Mouse (Mus musculus) embryonic fibroblast, embryonic 13.5 days (primary cell): ENCODE results near the gene Myl6b. TPM values are rescaled to one million over a fixed set of nuclear protein-coding genes. Genes with fewer than 3 reads are reported as not detected.
A peak's percentile ranks its signal among the peaks of the same experiment; 100 is the strongest.

Experiments used
- H3K27ac ChIP-seq: 2 replicates; pipeline ENCODE4 v1.5.1; 2012; ENCODE audit warnings: low read length, control low read depth, inconsistent platforms; ENCODE audit not compliant: insufficient read depth
- H3K4me1 ChIP-seq: 2 replicates; pipeline ENCODE4 v1.6.1; 2011; ENCODE audit warnings: low read length; ENCODE audit not compliant: control insufficient read depth, insufficient read depth
- H3K4me3 ChIP-seq: 2 replicates; pipeline ENCODE4 v1.5.1; 2011; ENCODE audit warnings: mild to moderate bottlenecking, control low read depth, low read length; ENCODE audit not compliant: insufficient read depth
- CTCF ChIP-seq: IDR thresholded peaks from 2 replicates; pipeline ENCODE4 v1.5.1; 2011; ENCODE audit warnings: mild to moderate bottlenecking, control low read depth, low read length, moderate library complexity, borderline replicate concordance; ENCODE audit not compliant: insufficient read depth
- POLR2A ChIP-seq: IDR thresholded peaks from 2 replicates; pipeline ENCODE4 v1.6.1; 2011; ENCODE audit warnings: low read depth, mild to moderate bottlenecking, control low read depth, low read length, moderate library complexity
- polyA plus RNA-seq: library from polyadenylated mRNA; stranded (reverse); fragments of >200 nt; gene quantifications from 2 replicates; pipeline ENCODE4 v1.2.4, GENCODE M21; 2011; ENCODE audit warnings: low read depth; ENCODE audit not compliant: missing spikeins, insufficient read length

Myl6b gene
- polyA plus RNA-seq, 1 experiment: 9.4 TPM

DNA sequence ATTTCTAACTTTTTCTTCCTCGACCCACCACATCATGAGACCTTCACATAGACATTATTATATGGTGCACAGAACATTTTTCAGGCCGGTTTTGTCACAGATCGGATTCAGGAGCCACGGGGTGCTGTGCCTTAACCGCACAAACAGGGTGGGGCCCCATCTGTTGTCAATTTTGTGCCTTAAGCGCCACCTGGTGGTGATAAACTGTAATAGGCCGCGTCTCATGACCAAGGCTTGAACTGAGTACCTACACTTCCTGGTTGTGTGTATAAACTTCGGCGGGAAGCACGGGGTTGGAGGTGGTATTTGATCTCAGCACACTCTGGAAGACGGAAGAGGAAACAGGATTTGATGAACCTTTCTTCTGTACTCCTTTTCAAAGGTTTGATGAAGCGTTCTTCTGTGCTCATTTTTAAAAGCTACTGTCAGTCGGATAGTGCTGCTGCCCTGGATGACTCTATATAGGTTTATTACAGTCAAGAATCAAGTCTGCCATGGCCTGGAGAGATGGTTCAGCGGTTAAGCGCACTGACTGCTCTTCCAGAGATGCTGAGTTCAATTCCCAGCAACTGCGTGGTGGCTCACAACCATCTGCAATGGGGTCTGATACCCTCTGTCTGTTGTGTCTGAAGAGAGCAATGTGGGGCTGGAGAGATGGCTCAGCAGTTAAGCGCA lies 37.9 kb upstream of the Myl6b start:
- peak overlapping the region; percentile 29 for H3K27ac ChIP-seq
- peak; percentile 25; the same call in 1 of the 2 replicates for TF ChIP-seq POLR2A
- TF ChIP-seq CTCF: peak; percentile 49; the same call in 1 of the 2 replicates
- H3K4me1 ChIP-seq: no peaks in the 10 kb centered on the region
- no peak overlapping the region; the same call in 1 of the 2 replicates for H3K4me3 ChIP-seq

DNA sequence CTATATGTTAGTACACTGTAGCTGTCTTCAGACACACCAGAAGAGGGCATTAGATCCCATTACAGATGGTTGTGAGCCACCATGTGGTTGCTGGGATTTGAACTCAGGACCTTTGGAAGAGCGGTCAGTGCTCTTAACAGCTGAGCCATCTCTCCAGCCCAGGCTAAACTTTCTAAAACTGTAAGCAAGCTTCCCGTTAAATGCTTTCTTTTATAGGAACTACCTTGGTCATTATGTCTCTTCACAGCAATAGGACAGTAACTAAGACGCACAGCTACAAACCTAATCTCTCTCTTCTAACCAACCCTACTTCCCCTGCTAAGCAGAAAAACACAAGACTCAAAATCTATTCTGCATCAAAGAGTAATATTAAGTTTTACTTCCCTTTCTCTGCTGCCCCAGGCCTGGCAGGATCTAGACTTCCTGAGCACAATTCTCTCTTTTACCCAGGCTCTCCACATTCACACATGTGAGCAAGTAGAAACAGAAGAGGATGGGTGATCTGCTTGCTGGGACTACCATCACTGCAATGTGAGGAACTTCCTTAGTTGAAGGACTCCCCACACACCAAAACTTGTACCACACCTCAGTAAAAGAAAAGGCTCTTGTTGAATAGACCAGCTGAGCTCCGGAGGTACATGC lies 37.3 kb upstream of the Myl6b start:
- no peaks in the 10 kb centered on the region for H3K4me1 ChIP-seq
- TF ChIP-seq CTCF (no peak), POLR2A (no peak)
- H3K4me3 ChIP-seq: no peak overlapping the region; the same call in 1 of the 2 replicates
- H3K27ac ChIP-seq: peak overlapping the region; percentile 29

DNA sequence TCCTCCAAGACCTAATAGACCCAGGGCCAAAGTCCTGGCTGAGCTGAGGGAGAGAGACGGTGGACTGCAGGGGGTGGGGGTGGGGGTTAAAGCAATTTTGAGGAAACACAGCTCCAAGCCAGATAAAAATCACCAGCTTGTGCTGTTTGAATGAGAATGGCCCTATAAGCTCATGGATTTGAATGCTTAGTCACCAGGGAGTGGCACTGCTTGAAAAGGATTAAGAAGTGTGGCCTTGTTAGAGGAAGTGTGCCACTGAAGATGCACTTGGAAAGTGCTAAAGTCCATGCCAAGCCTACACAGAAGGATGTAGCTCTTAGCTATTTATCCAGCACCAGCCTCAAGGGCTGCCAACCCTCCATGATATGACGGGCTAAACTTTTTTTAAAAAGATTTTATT lies 36.7 kb upstream of the Myl6b start:
- no peak overlapping the region for H3K27ac ChIP-seq
- no peak overlapping the region for H3K4me3 ChIP-seq
- no peaks in the 10 kb centered on the region for H3K4me1 ChIP-seq
- no peak for TF ChIP-seq POLR2A
- TF ChIP-seq CTCF: no peak

DNA sequence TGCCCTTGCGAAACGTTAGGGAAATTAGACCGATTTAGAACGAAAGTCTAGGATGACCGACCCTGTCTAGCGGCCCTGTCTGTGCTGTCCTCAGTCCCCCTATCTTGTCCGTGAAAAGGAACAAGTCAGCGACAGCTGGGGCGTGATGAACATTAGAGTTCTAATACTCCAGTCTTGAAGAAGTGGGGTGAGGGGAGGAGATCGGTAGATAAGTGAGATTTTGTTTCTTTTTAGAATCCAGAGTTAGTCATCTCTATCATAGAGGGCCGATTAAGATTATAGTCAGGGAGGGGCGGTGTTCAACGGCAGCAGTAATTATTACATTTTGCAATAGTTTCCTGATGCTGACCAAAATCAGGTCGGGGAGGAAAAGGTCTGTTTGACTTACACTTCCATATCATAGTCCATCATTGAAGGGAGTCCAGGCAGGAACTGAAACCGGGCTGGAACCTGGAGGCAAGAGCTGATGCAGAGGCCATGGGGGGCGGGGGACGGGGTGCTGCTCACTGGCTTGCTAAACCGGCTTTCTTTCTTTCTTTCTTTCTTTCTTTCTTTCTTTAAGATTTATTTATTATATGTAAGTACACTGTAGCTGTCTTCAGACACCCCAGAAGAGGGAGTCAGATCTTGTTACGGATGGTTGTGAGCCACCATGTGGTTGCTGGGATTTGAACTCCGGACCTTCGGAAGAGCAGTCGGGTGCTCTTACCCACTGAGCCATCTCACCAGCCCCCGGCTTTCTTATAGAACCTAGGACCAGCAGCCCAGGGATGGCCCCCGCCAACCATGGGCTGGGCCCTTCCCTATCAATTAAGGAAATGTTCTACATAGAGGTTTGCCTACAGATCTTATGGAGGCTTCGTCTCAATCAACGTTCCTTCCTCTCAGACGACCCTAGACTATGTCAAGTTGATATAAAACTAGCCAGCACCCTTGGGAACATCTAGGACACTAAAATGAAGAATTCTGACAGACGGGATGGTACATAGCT lies 28.2 kb upstream of the Myl6b start:
- H3K4me3 ChIP-seq: peak overlapping the region; percentile 32
- TF ChIP-seq CTCF (no peak), POLR2A (no peak)
- peak overlapping the region; percentile 58 for H3K27ac ChIP-seq
- H3K4me1 ChIP-seq: no peaks in the 10 kb centered on the region

DNA sequence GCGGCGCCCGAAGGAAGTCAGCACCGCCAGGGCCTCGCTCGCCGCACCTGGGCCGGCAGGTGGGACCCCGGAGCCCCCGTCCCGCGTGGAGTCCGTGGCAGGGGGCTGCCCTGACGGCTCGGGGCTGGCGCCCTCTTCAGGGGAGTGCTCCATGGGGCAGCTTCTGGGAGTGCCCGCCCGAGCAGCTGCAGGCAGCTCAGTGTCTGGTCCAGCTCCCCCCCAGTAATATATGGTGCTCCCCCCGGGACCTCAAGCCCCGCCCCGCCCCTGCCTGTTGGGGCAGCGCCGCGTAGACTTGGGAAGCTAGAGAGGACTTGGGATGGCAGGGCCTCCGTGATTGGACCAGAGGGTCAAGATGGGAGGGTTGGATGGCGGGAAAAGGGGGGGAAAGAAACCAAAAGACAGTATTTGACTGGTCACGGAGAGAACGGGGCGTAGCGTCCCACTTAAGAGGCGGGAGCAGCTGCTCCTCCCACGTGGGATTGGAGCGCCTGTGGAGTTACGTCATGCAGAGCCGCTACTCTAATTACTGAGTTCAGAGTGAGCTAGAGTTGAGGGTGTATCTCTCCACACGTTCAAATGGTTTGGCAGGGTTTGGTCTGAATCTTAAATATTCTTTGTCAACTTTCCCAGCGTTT lies 27.3 kb upstream of the Myl6b start, which contains the start of gene Esyt1:
Gene Esyt1 (minus strand): TSS at position 201 of the 638 bp plus-strand sequence.
- H3K4me1 ChIP-seq: no peaks in the 10 kb centered on the region
- TF ChIP-seq CTCF: 0 out of 2 replicates have a peak, but pooled peaks have one; percentile 1
- peak; percentile 95 for TF ChIP-seq POLR2A
- H3K27ac ChIP-seq: peak within 1 kb of the TSS; percentile 58
- H3K4me3 ChIP-seq: peak within 1 kb of the TSS; percentile 91

DNA sequence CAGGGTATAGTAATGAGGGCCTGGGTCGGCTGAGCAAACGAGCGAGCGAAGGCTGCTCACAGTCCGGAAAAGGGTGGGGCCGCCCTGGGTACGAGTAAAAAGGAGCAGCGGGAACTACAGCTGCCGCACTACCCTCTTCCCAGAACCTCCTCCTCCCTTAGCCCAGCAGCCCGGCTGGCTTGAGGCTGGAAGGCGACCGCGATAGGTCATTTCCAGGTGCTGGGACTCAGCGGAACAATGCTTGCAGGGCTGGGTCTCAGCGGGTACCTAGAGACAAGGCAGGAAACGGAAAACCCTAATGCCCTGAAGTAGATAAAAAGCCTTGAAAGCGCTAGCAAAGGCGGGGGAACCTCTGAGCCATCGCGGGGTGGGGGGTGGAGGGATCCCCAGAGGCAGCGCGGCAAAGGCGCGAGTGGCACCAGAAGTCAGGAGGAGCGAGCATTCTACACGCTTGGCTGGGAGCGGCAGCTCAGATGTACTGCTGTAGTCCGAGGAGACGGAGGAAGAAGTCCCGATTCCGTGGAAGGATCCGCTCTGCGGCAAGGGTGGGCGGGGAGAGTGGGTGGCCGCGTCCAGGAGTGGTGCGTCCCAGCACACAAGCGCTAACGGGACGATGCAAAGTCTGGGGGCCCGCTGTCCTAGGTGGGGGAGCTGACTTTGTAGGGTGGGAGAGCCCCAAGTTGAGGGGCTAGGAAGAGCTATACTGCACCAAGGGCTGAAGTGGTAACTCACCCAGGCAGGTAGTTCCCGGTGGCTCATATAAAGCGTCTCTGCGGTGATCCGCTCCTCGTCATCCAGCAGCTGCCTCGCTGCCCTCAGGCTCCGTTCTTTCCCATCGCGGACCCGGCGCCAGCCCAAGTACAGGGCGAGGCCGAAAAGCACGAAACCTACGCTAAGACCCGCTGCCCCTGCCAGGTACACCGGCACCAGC lies 26.5 kb upstream of the Myl6b start:
- Histone ChIP-seq H3K4me1 (no peaks in the 10 kb centered on the region), H3K4me3 (peak overlapping the region; percentile 91), H3K27ac (peak overlapping the region; percentile 27; the same call in 1 of the 2 replicates)
- no peak for TF ChIP-seq CTCF
- TF ChIP-seq POLR2A: peak; percentile 59

DNA sequence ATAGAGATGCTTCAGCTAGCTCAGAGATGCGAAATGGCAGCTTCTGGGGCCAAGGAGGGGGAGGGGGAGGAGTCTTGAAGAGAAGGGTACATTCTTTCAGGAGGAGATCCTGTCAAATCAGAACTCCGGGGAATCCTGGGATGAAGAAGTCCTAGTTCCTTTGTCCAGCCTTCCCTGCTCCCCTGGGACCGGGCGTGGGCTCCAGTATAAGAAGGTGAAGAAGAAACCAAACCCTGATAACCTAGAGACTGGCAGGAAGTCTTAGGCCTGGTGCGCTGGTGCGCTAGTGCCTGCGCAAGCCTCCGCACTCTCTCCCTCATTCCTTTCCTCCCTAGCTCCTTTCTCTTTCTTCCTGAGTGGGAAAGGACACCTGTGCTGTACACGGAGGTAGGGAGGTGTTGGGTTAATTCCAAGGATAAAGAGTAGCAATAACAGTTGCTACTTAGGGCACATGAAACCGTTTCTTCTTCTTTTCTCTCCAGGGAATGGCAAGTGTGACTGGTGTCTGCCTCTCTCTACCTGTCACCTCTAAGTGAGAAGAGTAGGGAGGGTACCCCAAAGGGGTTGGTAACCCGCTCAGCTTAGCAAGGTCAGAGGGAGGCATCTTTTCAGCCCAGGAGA lies 25.7 kb upstream of the Myl6b start:
- TF ChIP-seq POLR2A: peak; percentile 41
- no peak for TF ChIP-seq CTCF
- Histone ChIP-seq H3K27ac (peak overlapping the region; percentile 12; the same call in 1 of the 2 replicates), H3K4me3 (peak overlapping the region; percentile 91), H3K4me1 (no peaks in the 10 kb centered on the region)

DNA sequence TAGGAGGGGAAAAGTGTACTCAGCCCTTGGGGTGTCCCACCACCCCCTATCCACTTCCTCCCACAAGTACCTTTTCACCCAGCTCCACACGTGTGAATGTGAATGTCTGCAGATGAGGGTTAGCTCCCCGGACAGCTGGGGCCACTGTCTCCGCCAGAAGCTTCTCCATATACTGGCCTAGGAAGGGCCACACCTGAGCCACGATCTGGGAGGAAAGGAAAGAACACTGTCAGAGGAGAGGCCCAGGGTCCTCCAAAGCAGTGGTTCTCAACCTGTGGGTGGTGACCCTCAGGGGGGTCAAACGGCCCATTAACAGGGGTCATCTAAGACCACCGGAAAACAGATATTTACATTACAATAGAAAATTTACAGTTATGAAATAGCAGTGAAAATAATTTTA lies 23.9 kb upstream of the Myl6b start:
- H3K4me3 ChIP-seq: no peak overlapping the region
- H3K27ac ChIP-seq: no peak overlapping the region
- TF ChIP-seq POLR2A (no peak), CTCF (no peak)
- no peaks in the 10 kb centered on the region for H3K4me1 ChIP-seq
